Mouse (Mus musculus) hindbrain, embryonic 11.5 days (tissue): ENCODE measurements at regions not wholly inside any gene's neighbourhood (a gene's known extent, or its start where the extent isn't known, plus 50 kb on each side); places are given as distances from the start of the nearest gene placed in this dataset.

Experiments used
- ATAC-seq: fragments of 200-750 bp; cut with Nextera tagmentation; 2 replicates; pipeline ENCODE4 v1.8.0; 2017; ENCODE audit warnings: mild to moderate bottlenecking, moderate TSS enrichment, moderate library complexity; ENCODE audit not compliant: low FRiP score
- DNase-seq: peaks from one replicate; pipeline ENCODE4 v3.0.0-alpha.2; 2015; ENCODE audit warnings: low spot score
- H3K27ac ChIP-seq: fragments of 300-500 bp; sonication (generic); 2 replicates; pipeline ENCODE4 v1.5.1; 2014; ENCODE audit warnings: mild to moderate bottlenecking, low read depth, low read length
- H3K27me3 ChIP-seq: fragments of 300-500 bp; sonication (generic); 2 replicates; pipeline ENCODE4 v1.6.1; 2014; ENCODE audit warnings: mild to moderate bottlenecking, low read length, moderate library complexity, mixed read lengths; ENCODE audit not compliant: control insufficient read depth, insufficient read depth
- H3K36me3 ChIP-seq: fragments of 300-500 bp; sonication (generic); 2 replicates; pipeline ENCODE4 v1.6.1; 2014; ENCODE audit warnings: mild to moderate bottlenecking, low read length, moderate library complexity, mixed read lengths; ENCODE audit not compliant: control insufficient read depth, insufficient read depth
- H3K4me1 ChIP-seq: fragments of 300-500 bp; sonication (generic); replicated peaks from 2 replicates; pipeline ENCODE4 v1.6.1; 2014; ENCODE audit warnings: low read length, mixed read lengths; ENCODE audit not compliant: control insufficient read depth, insufficient read depth
- H3K4me2 ChIP-seq: fragments of 300-500 bp; sonication (generic); replicated peaks from 2 replicates; pipeline ENCODE4 v1.6.1; 2014; ENCODE audit warnings: mild to moderate bottlenecking, low read depth, low read length
- H3K4me3 ChIP-seq: fragments of 300-500 bp; sonication (generic); 2 replicates; pipeline ENCODE4 v1.5.1; 2014; ENCODE audit warnings: low read depth, low read length
- H3K9ac ChIP-seq: fragments of 300-500 bp; sonication (generic); 2 replicates; pipeline ENCODE4 v1.6.1; 2014; ENCODE audit warnings: low read depth, low read length
- H3K9me3 ChIP-seq: fragments of 300-500 bp; sonication (generic); 2 replicates; pipeline ENCODE4 v1.6.1; 2016; ENCODE audit warnings: low read length; ENCODE audit not compliant: control insufficient read depth
- WGBS: fragments of 180-500 bp; shearing (Covaris S2); extraction: QIAGEN DNeasy Blood & Tissue Kit; methylation state at CpG from one replicate; pipeline ENCODE4 v1.1.7; 2014; 5-methylcytosine and 5-hydroxymethylcytosine counted together

DNA sequence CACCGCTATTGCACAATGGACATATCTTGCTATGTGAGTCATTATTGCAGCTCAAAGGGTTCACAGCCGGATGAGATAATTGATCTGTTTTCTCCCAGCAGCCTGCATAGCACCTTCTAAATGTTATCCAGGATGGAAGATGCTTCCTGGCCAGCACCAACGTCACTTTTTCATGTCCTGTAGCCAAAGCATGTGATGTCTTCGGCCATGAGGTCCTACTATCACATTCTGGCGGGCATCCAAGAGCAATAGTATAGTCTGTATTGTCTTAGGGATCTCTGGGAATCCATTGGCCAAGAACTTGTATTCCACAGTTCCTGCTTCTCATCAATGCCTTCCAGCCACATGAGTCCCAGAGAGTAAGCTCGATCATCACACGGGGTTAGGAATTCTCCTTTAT is 70.6 kb downstream of the Npy start:
- 95% methylated on average over 7 of the region's 7 CpGs for WGBS

DNA sequence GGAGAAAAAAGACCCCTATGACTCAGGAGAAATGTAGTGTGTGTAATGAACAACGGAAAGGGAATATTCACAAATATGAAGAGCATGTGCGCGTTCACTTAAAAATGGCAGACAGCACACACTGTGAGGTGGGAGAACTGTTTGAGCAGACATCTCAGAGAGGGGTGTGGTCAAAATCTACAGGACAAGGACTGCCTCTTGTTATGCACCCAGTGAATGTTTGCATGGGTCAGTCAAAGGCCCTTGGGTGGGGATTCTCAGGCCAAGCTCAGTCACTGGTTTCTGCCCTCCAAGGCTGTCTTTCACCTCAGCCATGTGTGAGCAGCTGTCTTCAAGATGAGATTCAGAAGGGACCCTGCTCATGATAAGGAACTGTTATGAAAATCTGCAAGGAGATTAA is 76.6 kb downstream of the Npy start:
- no peaks in the 10 kb centered on the region for H3K27me3 ChIP-seq
- H3K9ac ChIP-seq = no peak overlapping the region
- H3K4me2 ChIP-seq = no peak overlapping the region
- ATAC-seq (no peak), DNase-seq (no peak)
- 88% methylated on average over 3 of the region's 3 CpGs for WGBS
- no peaks in the 10 kb centered on the region for H3K4me1 ChIP-seq
- no peak overlapping the region for H3K4me3 ChIP-seq
- no peaks in the 10 kb centered on the region for H3K36me3 ChIP-seq
- no peak overlapping the region for H3K27ac ChIP-seq
- H3K9me3 ChIP-seq = 0 out of 2 replicates have a peak, but pooled peaks cover 3% of the 10 kb centered on the region

More for the DNA sequence above, 70.6 kb downstream of the Npy start:
- no peaks in the 10 kb centered on the region for H3K4me1 ChIP-seq
- H3K9me3 ChIP-seq = 0 out of 2 replicates have a peak, but pooled peaks cover 3% of the 10 kb centered on the region
- DNase-seq = no peak
- H3K4me2 ChIP-seq = no peak overlapping the region
- no peak overlapping the region for H3K4me3 ChIP-seq
- no peak overlapping the region for H3K27ac ChIP-seq
- ATAC-seq = no peak
- H3K9ac ChIP-seq = no peak overlapping the region
- no peaks in the 10 kb centered on the region for H3K36me3 ChIP-seq
- H3K27me3 ChIP-seq = no peaks in the 10 kb centered on the region

- Histone ChIP-seq H3K4me3 (no peak overlapping the region), H3K27me3 (no peaks in the 10 kb centered on the region), H3K36me3 (no peaks in the 10 kb centered on the region), H3K4me1 (no peaks in the 10 kb centered on the region), H3K9ac (no peak overlapping the region), H3K4me2 (no peak overlapping the region), H3K27ac (no peak overlapping the region), H3K9me3 (no peaks in the 10 kb centered on the region)
- 88% methylated on average over 6 of the region's 6 CpGs for WGBS
- DNase-seq (no peak), ATAC-seq (no peak)
Observed at GRCm38 (mm10) chr6:49901512-49901911, 79.0 kb downstream of the Npy start.

GRCm38 (mm10) chr6:49904001-49904400 is 81.5 kb downstream of the Npy start:
- no peak overlapping the region for H3K4me3 ChIP-seq
- WGBS = 61% methylated on average over 6 of the region's 6 CpGs
- DNase-seq (no peak), ATAC-seq (no peak; the same call in 1 of the 2 replicates)
- no peaks in the 10 kb centered on the region for H3K9me3 ChIP-seq
- H3K9ac ChIP-seq = no peak overlapping the region
- H3K4me2 ChIP-seq = no peak overlapping the region
- H3K27me3 ChIP-seq = no peaks in the 10 kb centered on the region
- no peaks in the 10 kb centered on the region for H3K36me3 ChIP-seq
- H3K27ac ChIP-seq = no peak overlapping the region
- H3K4me1 ChIP-seq = no peaks in the 10 kb centered on the region

DNA sequence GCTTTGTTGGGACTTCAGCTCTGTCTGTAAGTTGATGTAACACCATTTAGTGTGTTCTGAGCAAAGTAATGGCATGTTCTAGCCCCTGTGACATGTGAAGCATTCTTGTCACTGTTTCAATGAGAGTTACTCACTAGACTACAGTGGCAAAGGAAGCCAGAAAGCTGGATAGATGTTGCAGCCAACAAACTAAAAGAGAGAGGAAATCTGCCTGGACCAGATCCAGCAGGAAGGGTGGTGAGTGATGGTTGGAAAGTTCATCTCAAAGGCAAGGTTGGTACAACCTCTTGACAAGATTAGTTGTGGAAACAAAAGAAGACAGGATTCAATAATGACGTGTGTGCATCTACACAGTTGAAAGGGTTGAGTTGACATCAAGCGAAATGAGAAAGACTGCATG is 83.9 kb downstream of the Npy start:
- Histone ChIP-seq H3K4me2 (no peak overlapping the region), H3K27me3 (no peaks in the 10 kb centered on the region), H3K36me3 (no peaks in the 10 kb centered on the region), H3K9ac (no peak overlapping the region), H3K4me3 (no peak overlapping the region), H3K9me3 (no peaks in the 10 kb centered on the region), H3K27ac (no peak overlapping the region), H3K4me1 (no peaks in the 10 kb centered on the region)
- DNase-seq (no peak), ATAC-seq (no peak)
- WGBS = 91% methylated on average over 2 of the region's 2 CpGs

DNA sequence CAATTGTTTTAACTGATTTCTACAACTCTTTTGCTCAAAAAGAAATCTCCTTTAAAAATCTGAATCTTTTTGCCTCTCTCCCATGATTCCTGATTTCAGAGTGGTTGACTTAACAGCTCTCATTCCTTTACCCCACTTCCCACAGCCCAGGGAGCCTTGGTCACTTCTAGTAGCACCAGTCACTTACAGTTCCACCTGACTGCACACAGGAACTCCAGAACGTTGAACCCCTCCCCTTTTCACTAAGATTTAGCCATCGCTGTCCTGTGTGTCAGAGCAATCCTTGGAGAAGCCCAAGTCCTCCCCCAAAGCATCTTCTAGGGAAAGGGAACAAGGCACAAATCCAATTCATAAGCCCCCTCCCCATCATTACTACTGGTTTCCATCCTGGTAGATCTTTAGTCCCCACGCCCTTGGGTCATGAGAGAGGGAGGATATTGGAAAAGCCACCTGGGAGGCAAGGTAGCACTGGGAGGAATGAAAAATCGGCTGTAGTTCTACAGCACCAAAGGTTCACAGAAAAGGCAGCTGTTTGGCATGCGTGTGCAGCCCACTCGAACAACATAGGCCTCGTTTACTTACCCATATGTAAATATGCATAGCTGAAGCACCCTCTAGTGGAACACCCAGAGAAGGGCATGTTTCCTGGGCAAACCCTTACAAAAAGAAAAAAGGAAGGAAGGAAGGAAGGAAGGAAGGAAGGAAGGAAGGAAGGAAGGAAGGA is 96.7 kb downstream of the Npy start:
- DNase-seq = peak; percentile 43
- H3K4me3 ChIP-seq = no peak overlapping the region
- no peak for ATAC-seq
- WGBS = 45% methylated on average over 7 of the region's 7 CpGs
- H3K9ac ChIP-seq = no peak overlapping the region
- no peak overlapping the region for H3K4me2 ChIP-seq
- H3K9me3 ChIP-seq = no peaks in the 10 kb centered on the region
- no peak overlapping the region for H3K27ac ChIP-seq
- H3K27me3 ChIP-seq = no peaks in the 10 kb centered on the region
- H3K36me3 ChIP-seq = no peaks in the 10 kb centered on the region
- no peaks in the 10 kb centered on the region for H3K4me1 ChIP-seq

GRCm38 (mm10) chr6:49919813-49920170 is 97.3 kb downstream of the Npy start:
- DNase-seq (no peak), ATAC-seq (no peak)
- no peaks in the 10 kb centered on the region for H3K4me1 ChIP-seq
- no peaks in the 10 kb centered on the region for H3K9me3 ChIP-seq
- no peak overlapping the region for H3K4me3 ChIP-seq
- no peak overlapping the region for H3K27ac ChIP-seq
- 80% methylated on average over 1 of the region's 1 CpGs for WGBS
- no peaks in the 10 kb centered on the region for H3K36me3 ChIP-seq
- no peaks in the 10 kb centered on the region for H3K27me3 ChIP-seq
- H3K9ac ChIP-seq = no peak overlapping the region
- no peak overlapping the region for H3K4me2 ChIP-seq

DNA sequence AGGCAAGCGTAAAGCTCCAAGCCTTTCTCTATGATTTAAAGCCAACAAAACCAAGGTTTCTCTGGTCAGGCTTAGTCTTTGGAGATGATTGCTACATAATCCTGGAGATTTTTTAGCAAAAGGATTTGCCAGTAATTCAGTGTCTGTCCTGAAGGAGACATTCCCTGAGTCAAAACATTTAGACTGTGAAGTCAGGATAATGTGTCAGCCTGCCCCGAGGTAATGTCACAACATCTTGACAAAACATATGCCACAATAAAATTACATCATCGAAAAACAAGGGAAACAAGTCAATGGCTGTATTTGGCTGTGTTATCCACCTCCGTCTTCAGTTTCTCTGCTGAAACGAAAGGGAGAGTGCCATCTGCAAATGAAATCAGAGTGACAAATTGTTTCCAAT is 101.8 kb downstream of the Npy start:
- H3K4me3 ChIP-seq = no peak overlapping the region
- no peak overlapping the region for H3K4me2 ChIP-seq
- WGBS = 88% methylated on average over 5 of the region's 5 CpGs
- H3K9ac ChIP-seq = no peak overlapping the region
- H3K27me3 ChIP-seq = no peaks in the 10 kb centered on the region
- no peak for DNase-seq
- H3K36me3 ChIP-seq = no peaks in the 10 kb centered on the region
- no peaks in the 10 kb centered on the region for H3K4me1 ChIP-seq
- no peaks in the 10 kb centered on the region for H3K9me3 ChIP-seq
- no peak overlapping the region for H3K27ac ChIP-seq
- no peak for ATAC-seq

GRCm38 (mm10) chr6:49928075-49928474 is 105.6 kb downstream of the Npy start:
- Histone ChIP-seq H3K9me3 (no peaks in the 10 kb centered on the region), H3K4me3 (no peak overlapping the region), H3K4me2 (no peak overlapping the region), H3K27ac (no peak overlapping the region), H3K4me1 (no peaks in the 10 kb centered on the region), H3K9ac (no peak overlapping the region), H3K36me3 (no peaks in the 10 kb centered on the region), H3K27me3 (no peaks in the 10 kb centered on the region)
- ATAC-seq = no peak
- DNase-seq = no peak
- 88% methylated on average over 4 of the region's 4 CpGs for whole genome bisulfite sequencing
